Mouse (Mus musculus): ENCODE measurements around the gene March6.

DNA sequence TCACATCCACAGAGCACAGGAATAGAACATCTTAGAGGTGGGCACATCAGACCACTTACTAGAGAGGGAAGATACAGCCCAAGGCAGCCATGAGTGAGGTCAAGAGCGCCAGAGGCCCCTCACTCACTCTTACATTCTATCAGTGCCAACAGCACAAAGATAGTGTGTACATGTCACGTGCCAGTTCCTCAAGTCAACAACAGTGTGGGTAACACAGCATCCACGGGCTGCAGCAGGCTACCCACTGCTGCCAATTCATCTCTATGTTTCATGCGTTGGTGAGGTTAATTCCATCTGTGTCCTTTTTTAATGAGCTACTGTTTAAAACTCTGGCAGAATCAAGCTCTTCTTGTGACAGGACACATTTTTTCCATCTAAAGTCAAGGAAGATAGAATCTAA, 88.2 kb downstream of the March6 start:
- TF ChIP-seq CTCF (IDR thresholded peaks at IDR 0.05; ENCODE audit: low read depth, low read length): no peak
- TF ChIP-seq POLR2A (IDR thresholded peaks at IDR 0.05; ENCODE audit: extremely low read depth, insufficient read depth, low read length): no peak

All from liver, adult 2 months (tissue).